Mouse (Mus musculus) bone marrow macrophage, adult 2 months (primary cell): ENCODE measurements around the gene Znhit6.

ENCODE experiments used
- CTCF ChIP-seq: IDR thresholded peaks from 2 replicates; pipeline ENCODE4 v1.5.1; 2012; ENCODE audit warnings: low read depth, mild to moderate bottlenecking, low read length, moderate library complexity
- POLR2A ChIP-seq: IDR thresholded peaks from 2 replicates; pipeline ENCODE4 v1.6.1; 2012; ENCODE audit warnings: mild to moderate bottlenecking, low read depth, low read length, borderline replicate concordance

DNA sequence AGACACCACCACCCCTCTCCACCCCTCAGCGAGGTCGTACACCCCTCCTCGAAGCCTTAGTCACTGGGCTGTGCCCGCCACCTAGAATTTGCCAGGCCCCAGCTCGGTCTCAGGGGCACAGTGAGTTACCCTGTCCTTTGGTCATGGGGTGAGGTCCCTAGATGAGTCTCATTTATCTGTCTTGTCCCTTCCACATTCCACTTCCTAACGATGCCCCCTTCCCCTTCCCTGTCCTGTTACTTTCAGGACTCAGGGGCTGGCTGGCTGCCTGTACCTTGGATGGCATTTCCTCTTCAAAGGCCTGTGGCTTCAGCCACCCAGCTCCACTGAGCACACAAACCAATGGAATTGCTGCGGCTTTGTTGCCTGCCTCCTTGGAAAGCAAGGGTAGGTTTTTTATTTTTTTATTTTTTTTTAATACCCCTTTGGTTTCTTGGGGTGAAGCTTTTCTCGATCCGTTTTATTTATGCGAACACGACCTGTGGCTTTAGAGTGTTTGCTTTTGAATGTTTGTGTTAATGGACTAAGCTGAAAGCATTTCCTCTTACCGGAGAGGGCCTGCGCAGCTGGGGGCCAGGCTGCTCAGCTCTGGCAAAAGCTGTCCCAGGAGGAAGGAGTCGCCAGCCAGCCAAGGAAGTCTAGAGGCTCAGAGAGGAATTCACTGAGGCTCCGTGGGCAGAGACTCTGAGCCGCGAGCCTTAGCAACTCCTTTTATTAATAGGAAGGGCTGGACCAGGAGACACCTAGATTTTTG is 38.5 kb downstream of the Znhit6 start:
- TF ChIP-seq CTCF, result no peak
- TF ChIP-seq POLR2A, result no peak
